Mouse (Mus musculus) CD4-positive helper T cell, adult 2 months (primary cell): ENCODE results near the gene Rdh16f1.
A peak's percentile ranks its signal among the peaks of the same experiment; 100 is the strongest.

ENCODE experiments used
- DNase-seq: peaks from one replicate; pipeline ENCODE4 v3.0.0-alpha.2; 2012; ENCODE audit warnings: low read depth, missing footprints, low spot score

Gene Rdh16f1

DNA sequence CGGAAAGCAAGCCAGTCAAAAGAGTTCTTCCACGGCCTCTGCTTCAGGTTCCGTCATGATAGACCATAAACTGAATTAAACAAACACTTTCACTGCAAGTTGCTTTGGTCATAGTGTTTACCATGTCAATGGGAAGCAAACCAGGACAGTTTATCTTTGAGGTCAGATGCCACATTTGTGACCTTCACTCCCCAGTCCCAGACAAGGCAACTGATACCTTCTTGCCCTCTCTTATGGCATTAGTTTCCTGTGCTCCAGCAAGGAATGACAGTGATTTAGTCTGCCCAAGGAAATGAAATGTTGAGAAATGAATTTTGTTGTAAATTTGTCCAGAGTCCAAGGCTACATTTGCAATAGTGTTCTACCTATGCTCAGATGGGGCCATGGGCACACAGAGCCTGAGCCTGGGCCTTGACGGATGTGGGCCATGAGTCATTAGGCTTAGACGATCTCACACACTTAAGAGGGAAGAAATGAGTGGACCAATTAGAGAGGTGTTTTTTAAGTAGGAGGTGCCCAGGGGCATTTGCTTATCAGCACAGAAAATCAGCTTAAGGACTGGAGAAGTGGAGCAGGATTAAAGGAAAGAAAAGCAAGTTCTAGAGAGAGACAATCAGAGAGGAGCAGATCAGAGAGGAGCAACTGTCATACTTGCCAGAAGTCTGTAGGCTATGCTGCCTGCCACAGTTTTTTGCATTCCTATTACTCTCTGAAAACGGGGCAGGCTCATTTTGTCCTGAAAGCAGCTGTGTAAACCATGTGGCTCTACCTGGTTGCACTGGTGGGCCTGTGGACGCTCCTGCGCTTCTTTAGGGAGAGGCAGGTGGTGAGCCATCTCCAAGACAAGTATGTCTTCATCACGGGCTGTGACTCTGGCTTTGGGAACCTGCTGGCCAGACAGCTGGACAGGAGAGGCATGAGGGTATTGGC, at the start of gene Rdh16f1, which contains the start of gene Rdh1:
Gene Rdh16f1 (plus strand): TSS at position 607 of the 930 bp plus-strand sequence.
Gene Rdh1 (plus strand): TSS at position 541 of the 930 bp plus-strand sequence.
- DNase-seq: peak; percentile 22

GRCm38 (mm10) chr10:127710331-127710730, 49.3 kb upstream of the Rdh16f1 start:
- no peak for DNase-seq

DNA sequence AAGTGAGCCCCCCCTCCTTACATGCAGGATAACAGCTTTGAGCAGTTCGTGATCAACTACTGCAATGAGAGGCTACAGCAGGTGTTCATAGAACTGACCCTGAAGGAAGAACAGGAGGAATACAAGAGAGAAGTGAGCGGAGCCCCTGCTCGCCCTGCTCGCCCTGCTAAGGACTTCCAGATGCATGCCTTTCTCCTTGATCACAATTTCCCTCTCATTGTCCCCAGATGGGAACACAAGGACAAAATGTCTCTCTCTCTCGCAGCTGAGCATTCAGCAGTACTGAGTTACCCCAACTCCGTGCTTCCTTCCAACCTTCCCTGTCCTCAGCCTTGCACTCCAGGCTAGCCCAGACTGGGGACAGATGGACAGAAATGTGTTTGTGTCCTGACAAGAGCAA, 46.9 kb upstream of the Rdh16f1 start:
- no peak for DNase-seq

- no peak for DNase-seq
These were observed 37.7 kb upstream of the Rdh16f1 start for GRCm38 (mm10) chr10:127721671-127722418.

- no peak for DNase-seq
These were observed 35.4 kb upstream of the Rdh16f1 start, which contains the start of gene Tac2 for GRCm38 (mm10) chr10:127724178-127724577. TSS of gene Tac2 (plus strand) at chr10:127724478.

DNA sequence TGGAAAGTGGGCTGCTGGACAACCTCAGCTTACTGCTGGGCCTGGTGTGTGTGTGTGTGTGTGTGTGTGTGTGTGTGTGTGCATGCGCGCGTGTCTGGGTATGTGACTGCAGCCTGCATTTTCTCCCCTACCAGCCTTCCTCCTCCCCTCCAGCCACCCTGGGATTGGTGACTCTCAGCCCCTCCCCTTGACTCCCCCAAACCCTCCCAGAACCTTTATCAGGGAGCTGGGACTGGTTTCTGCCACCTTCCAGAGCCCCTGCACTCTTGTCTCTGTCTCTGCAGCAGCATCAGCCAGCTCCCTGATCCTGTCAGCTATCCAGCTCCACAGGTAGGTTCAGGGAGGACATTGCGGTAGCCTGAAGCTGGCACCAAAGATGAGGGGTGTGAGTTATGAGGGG, 34.5 kb upstream of the Rdh16f1 start:
- DNase-seq: no peak

DNA sequence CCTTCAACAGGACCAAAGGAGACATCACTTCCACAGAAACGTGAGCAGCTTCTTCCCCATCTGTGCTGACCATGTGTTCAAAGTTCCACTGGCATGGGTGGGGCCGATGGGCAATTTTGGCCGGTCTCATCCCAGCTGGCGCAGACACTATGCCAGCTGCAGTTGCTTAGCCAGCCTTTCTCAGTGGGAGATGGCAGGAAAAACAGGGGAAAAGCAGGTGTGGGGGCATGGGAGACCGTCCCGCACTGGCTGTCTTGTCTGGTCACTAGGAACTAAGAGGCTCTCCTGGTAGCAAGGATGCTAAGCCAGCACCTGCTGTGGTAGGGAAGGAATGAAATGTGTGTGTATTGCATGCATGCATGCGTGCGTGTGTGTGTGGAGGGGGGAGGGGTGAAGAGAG, 31.1 kb upstream of the Rdh16f1 start:
- DNase-seq: no peak

DNA sequence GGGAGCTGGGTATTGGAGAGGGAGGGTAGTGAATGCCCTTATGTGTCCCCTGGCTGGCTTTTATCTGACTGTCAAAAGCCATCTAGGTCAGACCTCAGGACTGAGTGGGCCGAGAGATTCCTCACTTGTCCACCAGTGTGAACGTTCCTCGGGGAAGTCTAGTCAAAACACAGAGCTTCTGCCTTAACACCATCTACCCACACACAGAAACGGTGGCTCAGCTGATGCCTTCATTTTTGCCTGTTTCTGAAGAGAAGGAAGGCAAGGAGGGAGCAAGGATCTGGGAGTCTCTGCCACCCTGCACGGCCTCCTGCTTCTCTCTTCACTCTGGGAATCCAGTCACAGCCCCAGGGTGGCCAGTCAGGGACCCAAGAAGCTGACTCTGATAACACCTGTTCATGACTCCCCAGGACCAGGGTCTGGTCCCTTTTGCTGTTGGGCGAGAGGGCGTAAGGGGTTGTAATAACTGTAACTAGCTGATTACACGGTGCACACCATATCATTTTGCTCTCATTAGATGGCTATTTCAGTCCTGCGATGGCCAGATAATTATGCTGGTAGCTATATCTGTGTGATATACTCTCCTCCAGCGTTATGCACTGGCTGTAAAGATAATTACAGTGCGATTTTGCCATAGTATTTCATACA, 29.2 kb upstream of the Rdh16f1 start:
- DNase-seq: no peak

DNA sequence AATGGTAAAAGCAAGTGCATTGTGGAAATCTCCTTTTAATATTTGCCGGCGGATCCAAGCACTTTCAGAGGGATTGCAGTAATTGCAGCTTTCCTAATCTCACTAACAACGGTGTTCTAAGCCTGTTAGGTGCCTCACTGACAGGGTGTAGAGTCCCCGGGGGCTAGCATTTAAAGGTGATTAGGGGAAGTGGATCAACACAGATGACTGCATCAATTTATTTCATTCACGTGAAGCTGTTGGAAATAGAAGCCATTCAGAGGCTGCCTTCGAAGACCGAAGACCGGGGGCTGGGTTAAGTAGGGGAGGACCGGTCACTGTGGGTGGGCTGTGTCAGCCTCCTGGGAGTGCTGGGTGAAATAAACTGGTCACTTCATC, 28.7 kb upstream of the Rdh16f1 start:
- DNase-seq: no peak

DNA sequence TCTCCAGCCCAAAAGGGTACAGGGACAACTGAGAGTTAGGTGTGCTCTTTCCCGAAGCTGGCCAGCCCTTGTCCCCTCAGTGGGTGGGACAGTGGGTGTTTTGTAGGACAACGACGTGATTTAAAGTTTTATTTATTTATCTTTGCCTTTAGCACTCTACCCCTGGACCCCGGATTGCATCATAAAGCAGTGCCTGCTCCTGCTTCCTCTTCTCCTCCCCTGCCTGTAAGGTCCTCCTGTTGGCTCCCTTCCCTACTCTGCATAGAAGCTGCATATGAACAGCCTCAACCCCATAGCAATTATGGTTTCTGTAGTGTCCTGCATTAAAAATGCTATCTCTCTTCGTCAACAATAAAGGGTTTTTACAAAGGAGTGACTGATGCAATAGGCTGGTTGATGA, 28.2 kb upstream of the Rdh16f1 start:
- no peak for DNase-seq

DNA sequence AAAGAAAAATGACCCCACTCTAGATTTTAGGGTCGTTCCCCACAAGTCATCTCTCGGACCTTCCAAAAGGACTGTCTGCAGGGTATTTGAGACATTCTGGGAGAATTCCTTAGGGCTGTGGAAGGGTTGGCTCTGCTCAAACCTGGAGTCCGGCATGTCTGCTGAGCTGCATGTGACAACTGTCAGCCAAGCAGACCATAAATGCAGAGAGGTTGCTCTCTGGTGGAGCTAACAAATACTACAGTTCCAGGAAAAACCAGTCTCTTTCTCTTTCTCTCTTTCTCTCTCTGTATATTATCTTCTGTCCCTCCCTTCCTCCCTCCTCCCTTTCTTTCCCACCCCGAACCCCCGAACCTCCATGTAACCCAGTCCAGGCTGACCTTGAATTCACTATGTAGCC, 25.2 kb upstream of the Rdh16f1 start:
- DNase-seq: no peak

DNA sequence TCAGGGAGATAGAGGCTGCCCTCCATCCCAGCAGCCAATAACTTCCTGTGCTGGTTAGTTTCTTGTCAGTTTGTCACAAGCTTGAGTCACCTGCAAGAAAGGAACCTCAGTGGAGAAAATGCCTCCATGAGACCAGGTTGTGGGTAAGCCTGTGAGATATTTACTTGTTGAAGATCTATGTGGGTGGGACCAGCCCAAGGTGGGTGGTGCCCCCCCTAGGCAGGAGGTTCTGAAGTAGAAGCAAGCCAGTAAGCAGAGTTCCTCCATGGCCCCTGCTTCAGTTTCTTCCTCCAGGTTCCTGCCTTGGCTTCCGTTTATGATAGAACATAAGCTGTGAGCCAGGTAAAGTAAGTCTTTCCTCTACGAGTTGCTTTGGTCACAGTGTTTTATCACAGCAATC, 23.3 kb upstream of the Rdh16f1 start:
- no peak for DNase-seq

DNA sequence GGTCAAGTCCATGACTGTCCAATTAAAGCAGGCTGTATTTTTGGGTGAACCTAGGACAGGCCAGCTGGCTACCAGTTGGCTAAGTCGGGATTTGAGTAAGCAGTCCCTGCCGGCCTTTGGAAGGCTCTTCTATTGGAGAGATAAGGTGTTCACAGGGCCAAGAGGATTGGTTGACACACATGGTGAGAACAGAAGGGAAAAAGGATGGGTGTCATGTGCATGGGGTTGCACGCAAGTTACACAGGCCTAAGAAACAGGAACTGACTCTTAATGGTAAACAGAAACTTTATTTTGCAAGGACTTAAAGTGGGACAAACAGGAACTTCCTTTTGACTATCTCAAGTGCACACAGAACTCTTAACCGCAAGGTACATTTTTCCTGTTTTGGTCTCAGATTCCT, 22.7 kb upstream of the Rdh16f1 start:
- no peak for DNase-seq

DNA sequence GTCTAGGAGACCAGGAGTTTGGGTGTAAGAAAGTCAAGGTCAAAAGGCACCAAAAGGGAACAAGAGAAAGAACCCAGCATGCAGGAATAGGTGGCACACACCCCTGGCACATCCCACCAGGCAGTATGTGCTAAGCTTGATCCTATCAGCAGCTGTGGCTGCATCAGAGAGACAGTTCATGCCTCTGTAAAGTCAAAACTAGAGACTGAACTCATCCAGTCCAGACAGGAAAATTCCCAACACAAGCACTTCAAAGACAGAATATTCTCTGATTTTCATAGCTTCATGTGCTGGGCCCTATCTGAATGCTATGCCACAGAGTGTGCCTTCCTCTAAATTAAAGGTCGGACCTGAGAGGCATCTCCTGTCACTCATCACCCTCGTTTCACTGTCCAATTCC, 22.0 kb upstream of the Rdh16f1 start:
- DNase-seq: no peak

- peak; percentile 39 for DNase-seq
These were observed 21.3 kb upstream of the Rdh16f1 start for GRCm38 (mm10) chr10:127738151-127738882.

DNA sequence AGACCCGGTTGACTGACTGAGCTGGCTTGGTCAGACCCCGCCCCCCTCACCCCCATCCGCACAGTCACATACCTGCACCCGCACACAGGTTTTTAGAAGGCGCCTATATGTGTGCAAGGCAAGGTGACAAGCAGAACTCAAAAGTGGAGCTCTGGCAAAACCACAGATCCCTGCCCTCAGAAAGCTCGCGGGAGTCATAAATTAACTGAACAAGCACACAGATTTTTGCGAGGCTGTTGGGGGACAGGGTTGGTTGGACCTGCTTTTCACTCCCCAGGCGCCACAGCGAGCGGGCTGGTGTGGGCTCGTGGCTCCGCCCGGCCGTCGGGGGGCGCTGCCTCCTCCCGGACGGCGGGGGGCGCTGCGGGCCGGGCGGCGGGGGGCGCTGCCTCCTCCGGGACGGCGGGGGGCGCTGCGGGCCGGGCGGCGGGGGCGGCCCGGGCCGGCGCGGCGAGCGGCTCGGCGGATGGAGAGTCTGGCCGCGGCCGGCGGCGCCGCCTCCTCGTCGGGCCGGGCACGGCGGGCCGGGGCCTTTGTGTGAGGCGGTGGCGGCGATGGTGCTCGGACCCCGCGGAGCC, 20.4 kb upstream of the Rdh16f1 start, which contains the start of gene Zbtb39:
Gene Zbtb39 (plus strand): TSS at position 456 of the 578 bp plus-strand sequence.
- DNase-seq: peak; percentile 80

GRCm38 (mm10) chr10:127739661-127740161, 19.9 kb upstream of the Rdh16f1 start:
- DNase-seq: peak; percentile 54

GRCm38 (mm10) chr10:127744661-127745060, 14.9 kb upstream of the Rdh16f1 start:
- DNase-seq: peak; percentile 65

- no peak for DNase-seq
These were observed 13.7 kb upstream of the Rdh16f1 start for GRCm38 (mm10) chr10:127745886-127746285.

DNA sequence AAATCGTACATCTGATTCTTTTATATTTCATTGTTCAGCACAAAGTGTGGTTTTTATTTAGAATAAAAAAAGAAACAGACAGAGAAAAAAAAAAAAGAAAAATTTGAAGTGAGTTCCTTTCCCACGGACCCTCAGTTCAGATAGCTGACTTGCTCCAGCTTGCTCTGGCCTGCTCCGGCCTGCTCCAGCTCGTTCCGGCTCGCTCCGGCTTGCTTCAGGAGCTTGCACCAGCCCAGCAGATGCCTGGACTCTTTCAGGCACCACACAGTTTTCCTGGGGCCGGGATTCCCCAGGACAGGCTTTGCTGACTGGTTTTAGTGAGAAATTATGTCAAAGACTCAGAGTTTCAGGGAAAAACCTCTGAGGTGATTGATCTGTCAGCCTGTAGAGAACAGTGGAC, 12.3 kb upstream of the Rdh16f1 start:
- DNase-seq: no peak
